Comparison of ENCODE assay signal across 27 mouse cellular contexts in genomic region chr2:144670289-144670930, GRCm38 (mm10).
A peak's percentile ranks its signal among the peaks of the same experiment; 100 is the strongest.
DNase-seq lines count a peak whose midpoint lies in the region; ATAC-seq and TF ChIP-seq lines count a peak whose summit lies in the region.
"Had no signal": no experiment of that assay in that cellular context is flagged by ENCODE, and none has a peak within 500 bp of the region (broad histone marks: within the 10 kb centered on the region; RNA-seq: fewer than 3 reads in every experiment).

No protein-coding gene starts in this region.

- DNase-seq in lung, postnatal 25 days (ENCODE audit: low spot score), result no peak
- DNase-seq in urinary bladder, postnatal 14 days (ENCODE audit: low spot score), result no peak
- DNase-seq in hindbrain, embryonic 11.5 days (ENCODE audit: low spot score), result no peak
- no peak for DNase-seq in right cerebral cortex, postnatal 25 days
- DNase-seq: adrenal gland, postnatal 10 days; cerebellum, adult 11-12 months; cerebellum, adult 9-11 months; gastrocnemius, postnatal 36 days; heart, adult 2 months; kidney, adult 11 months; kidney, postnatal 25 days; lung, embryonic 14.5 days; spleen, adult 18-20 months had no signal

- WGBS in lung, embryonic 16.5 days, result 78% methylated on average over 5 of the region's 5 CpGs
- WGBS in intestine, embryonic 16.5 days, result 73% methylated on average over 5 of the region's 5 CpGs
- 97% methylated on average over 5 of the region's 5 CpGs for WGBS in hindbrain, embryonic 11.5 days

- TF ChIP-seq CTCF in bone marrow macrophage, adult 2 months (IDR thresholded peaks at IDR 0.05; ENCODE audit: low read depth, low read length), result no peak

- no peak overlapping the region for H3K4me3 ChIP-seq in lung, embryonic 16.5 days (ENCODE audit: low read length)
- H3K4me3 ChIP-seq in bone marrow macrophage, adult 2 months (ENCODE audit: insufficient read depth, low read length), result no peak overlapping the region
- no peak overlapping the region for H3K4me3 ChIP-seq in intestine, embryonic 16.5 days (ENCODE audit: low read length)
- H3K4me3 ChIP-seq in hindbrain, embryonic 11.5 days (ENCODE audit: low read depth, low read length), result no peak overlapping the region
- H3K4me3 ChIP-seq: embryonic facial prominence, embryonic 15.5 days; heart, adult 2 months; heart, embryonic 12.5 days; hindbrain, embryonic 15.5 days; left cerebral cortex, adult 2 months; limb, embryonic 12.5 days; liver, embryonic 15.5 days; midbrain, embryonic 10.5 days; midbrain, embryonic 15.5 days; neural tube, embryonic 15.5 days had no signal

- H3K4me2 ChIP-seq in lung, embryonic 16.5 days (ENCODE audit: low read depth, low read length), result no peak overlapping the region
- no peak overlapping the region for H3K4me2 ChIP-seq in intestine, embryonic 16.5 days (ENCODE audit: low read depth, low read length)
- no peak overlapping the region for H3K4me2 ChIP-seq in hindbrain, embryonic 11.5 days (replicated peaks; ENCODE audit: low read depth, low read length)
- H3K4me2 ChIP-seq: embryonic facial prominence, embryonic 15.5 days; heart, embryonic 12.5 days; hindbrain, embryonic 15.5 days; limb, embryonic 12.5 days; liver, embryonic 15.5 days; lung, embryonic 14.5 days; midbrain, embryonic 15.5 days; neural tube, embryonic 15.5 days had no signal

- no peaks in the 10 kb centered on the region for H3K4me1 ChIP-seq in lung, embryonic 16.5 days (replicated peaks; ENCODE audit: control insufficient read depth, insufficient read depth, low read length)
- H3K4me1 ChIP-seq in bone marrow macrophage, adult 2 months (ENCODE audit: control insufficient read depth, insufficient read depth, low read length), result peaks cover 33% of the 10 kb centered on the region
- H3K4me1 ChIP-seq in intestine, embryonic 16.5 days (ENCODE audit: control insufficient read depth, insufficient read depth, low read length), result no peaks in the 10 kb centered on the region
- H3K4me1 ChIP-seq in hindbrain, embryonic 11.5 days (replicated peaks; ENCODE audit: control insufficient read depth, insufficient read depth, low read length), result no peaks in the 10 kb centered on the region
- H3K4me1 ChIP-seq: embryonic facial prominence, embryonic 15.5 days; heart, embryonic 12.5 days; hindbrain, embryonic 15.5 days; limb, embryonic 12.5 days; liver, embryonic 15.5 days; midbrain, embryonic 10.5 days; midbrain, embryonic 15.5 days; neural tube, embryonic 15.5 days had no signal

- TF ChIP-seq POLR2A in bone marrow macrophage, adult 2 months (IDR thresholded peaks at IDR 0.05; ENCODE audit: borderline replicate concordance, low read depth, low read length), result no peak

- peak; percentile 49 for ATAC-seq in lung, embryonic 16.5 days (ENCODE audit: low read depth)
- ATAC-seq in intestine, embryonic 16.5 days, result peak; percentile 52; the same call in 1 of the 2 replicates
- ATAC-seq in hindbrain, embryonic 11.5 days (ENCODE audit: low FRiP score), result no peak
- ATAC-seq: forebrain, embryonic 14.5 days; midbrain, embryonic 15.5 days had no signal

- H3K36me3 ChIP-seq in lung, embryonic 16.5 days (ENCODE audit: control insufficient read depth, insufficient read depth, low read length), result no peaks in the 10 kb centered on the region
- no peaks in the 10 kb centered on the region for H3K36me3 ChIP-seq in intestine, embryonic 16.5 days (ENCODE audit: control insufficient read depth, insufficient read depth, low read length)
- no peaks in the 10 kb centered on the region for H3K36me3 ChIP-seq in hindbrain, embryonic 11.5 days (ENCODE audit: control insufficient read depth, insufficient read depth, low read length)
- H3K36me3 ChIP-seq: embryonic facial prominence, embryonic 15.5 days; heart, embryonic 12.5 days; hindbrain, embryonic 15.5 days; limb, embryonic 12.5 days; liver, embryonic 15.5 days; midbrain, embryonic 10.5 days; midbrain, embryonic 15.5 days; neural tube, embryonic 15.5 days had no signal

- no peak overlapping the region for H3K27ac ChIP-seq in lung, embryonic 16.5 days (ENCODE audit: low read length)
- H3K27ac ChIP-seq in bone marrow macrophage, adult 2 months (ENCODE audit: insufficient read depth, low read depth, low read length), result peak overlapping the region; percentile 95
- no peak overlapping the region for H3K27ac ChIP-seq in intestine, embryonic 16.5 days (ENCODE audit: low read length)
- H3K27ac ChIP-seq in hindbrain, embryonic 11.5 days (ENCODE audit: low read depth, low read length), result no peak overlapping the region
- H3K27ac ChIP-seq: embryonic facial prominence, embryonic 15.5 days; heart, adult 2 months; hindbrain, embryonic 15.5 days; left cerebral cortex, adult 2 months; limb, embryonic 12.5 days; liver, embryonic 15.5 days; midbrain, embryonic 10.5 days; midbrain, embryonic 15.5 days; neural tube, embryonic 15.5 days had no signal

- H3K27me3 ChIP-seq in lung, embryonic 16.5 days (ENCODE audit: control insufficient read depth, insufficient read depth, low read depth, low read length), result no peaks in the 10 kb centered on the region
- no peaks in the 10 kb centered on the region for H3K27me3 ChIP-seq in intestine, embryonic 16.5 days (replicated peaks; ENCODE audit: control insufficient read depth, insufficient read depth, low read length)
- no peaks in the 10 kb centered on the region for H3K27me3 ChIP-seq in hindbrain, embryonic 11.5 days (ENCODE audit: control insufficient read depth, insufficient read depth, low read length)
- H3K27me3 ChIP-seq: CH12.LX; embryonic facial prominence, embryonic 15.5 days; heart, embryonic 12.5 days; hindbrain, embryonic 15.5 days; limb, embryonic 12.5 days; liver, embryonic 15.5 days; midbrain, embryonic 15.5 days; neural tube, embryonic 15.5 days had no signal

- no peaks in the 10 kb centered on the region for H3K9me3 ChIP-seq in lung, embryonic 16.5 days (ENCODE audit: control insufficient read depth, low read length)
- H3K9me3 ChIP-seq in intestine, embryonic 16.5 days (ENCODE audit: control insufficient read depth, low read length), result no peaks in the 10 kb centered on the region
- no peaks in the 10 kb centered on the region for H3K9me3 ChIP-seq in hindbrain, embryonic 11.5 days (ENCODE audit: control insufficient read depth, low read length)
- H3K9me3 ChIP-seq: embryonic facial prominence, embryonic 15.5 days; hindbrain, embryonic 15.5 days; limb, embryonic 12.5 days; liver, embryonic 15.5 days; midbrain, embryonic 10.5 days; midbrain, embryonic 15.5 days; neural tube, embryonic 15.5 days had no signal

- H3K9ac ChIP-seq in lung, embryonic 16.5 days (ENCODE audit: low read length), result no peak overlapping the region
- no peak overlapping the region for H3K9ac ChIP-seq in intestine, embryonic 16.5 days (ENCODE audit: low read depth, low read length)
- H3K9ac ChIP-seq in hindbrain, embryonic 11.5 days (ENCODE audit: low read depth, low read length), result no peak overlapping the region
- H3K9ac ChIP-seq: embryonic facial prominence, embryonic 15.5 days; heart, embryonic 12.5 days; hindbrain, embryonic 15.5 days; limb, embryonic 12.5 days; liver, embryonic 15.5 days; lung, embryonic 14.5 days; midbrain, embryonic 15.5 days; neural tube, embryonic 15.5 days had no signal
